Mouse (Mus musculus): Measurements from ENCODE around the gene Sap30.
"Not testable (repeated sequence)": the region's sequence is repeated elsewhere in the genome, so short reads cannot be mapped to it uniquely, and the experiment has no call there.

The Sap30 gene

GRCm38 (mm10) chr8:57487441-57488155 is at the start of gene Sap30:
Gene Sap30 (minus strand): TSS chr8:57487860.
- DNase-seq (ENCODE audit: low read depth) = peak; percentile 99

- DNase-seq (ENCODE audit: low read depth) = no peak
Measured at GRCm38 (mm10) chr8:57536167-57536566, 48.5 kb upstream of the Sap30 start.

DNA sequence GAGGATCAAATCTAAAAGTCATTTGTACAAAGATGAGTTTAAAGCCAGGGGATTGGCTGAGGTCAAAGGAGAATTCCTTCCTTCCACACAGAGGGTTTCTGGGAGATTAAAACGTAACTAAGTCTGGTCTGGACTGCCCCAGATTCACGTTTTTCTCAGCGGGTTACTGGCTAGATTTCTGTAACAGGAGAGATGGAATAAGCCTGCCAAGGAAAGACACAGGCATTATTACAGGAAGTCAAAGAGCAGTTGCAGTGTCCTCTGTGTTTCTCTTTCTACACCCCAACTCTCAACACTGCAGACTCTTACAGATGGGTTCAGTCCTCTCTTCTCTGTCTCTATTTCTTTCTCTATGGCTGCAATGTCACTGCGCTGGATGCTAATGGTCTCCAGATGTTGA is 46.8 kb upstream of the Sap30 start:
- no peak for DNase-seq (ENCODE audit: low read depth)

DNA sequence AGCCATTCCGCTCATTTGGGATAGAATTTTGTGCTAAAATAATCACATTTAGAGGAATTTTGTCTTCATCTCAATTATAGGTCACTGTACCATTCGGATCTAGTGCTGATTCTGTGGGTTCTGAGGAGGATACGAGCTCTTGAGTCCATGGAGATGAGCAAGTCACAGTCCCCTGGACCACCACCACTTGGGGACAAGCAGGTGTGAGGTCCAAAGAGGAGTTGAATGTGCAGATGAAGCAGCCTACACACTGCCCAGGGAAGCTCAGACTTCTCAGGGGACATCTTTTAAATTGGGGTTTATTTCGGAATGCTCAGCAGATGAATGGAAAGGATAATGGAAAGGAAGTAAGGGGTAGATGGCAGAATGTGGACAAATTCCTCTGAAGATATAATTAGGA is 45.4 kb upstream of the Sap30 start:
- DNase-seq (ENCODE audit: low read depth) = no peak

GRCm38 (mm10) chr8:57532223-57532622 is 44.6 kb upstream of the Sap30 start:
- DNase-seq (ENCODE audit: low read depth) = peak; percentile 64

DNA sequence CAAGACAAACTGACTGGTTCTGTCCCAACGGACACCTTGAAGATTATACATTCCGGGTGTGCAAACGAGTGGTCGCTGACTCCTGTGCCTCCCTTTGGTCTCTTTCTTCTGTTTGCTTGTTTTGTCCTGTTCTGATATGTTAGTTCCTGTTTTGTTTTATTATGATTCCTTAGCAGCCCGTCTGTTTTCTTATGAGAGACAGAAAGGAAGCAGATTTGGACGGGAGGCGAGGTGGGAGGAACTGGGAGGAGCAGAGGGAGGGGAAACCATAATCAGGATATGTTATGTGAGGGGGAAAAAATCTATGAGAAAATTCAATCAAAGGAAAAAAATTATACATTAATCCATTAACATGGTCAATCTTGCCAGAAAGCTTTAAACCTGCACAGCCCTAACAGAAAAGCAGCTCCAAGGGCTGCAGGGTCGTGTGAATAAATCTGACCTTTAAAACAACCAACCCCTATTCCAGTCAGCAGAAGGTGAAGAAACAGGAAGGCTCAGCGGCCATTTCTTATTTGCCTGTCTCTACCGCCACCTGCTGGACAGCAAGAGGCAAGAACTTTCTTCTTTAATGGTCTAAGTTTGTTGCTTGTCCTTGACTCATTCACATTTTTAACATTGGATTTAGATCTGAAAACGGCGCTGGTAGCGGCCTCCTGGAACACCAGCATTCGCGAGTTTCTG is 43.1 kb upstream of the Sap30 start:
- DNase-seq (ENCODE audit: low read depth) = peak; percentile 93

GRCm38 (mm10) chr8:57530238-57530637 is 42.6 kb upstream of the Sap30 start:
- DNase-seq (ENCODE audit: low read depth) = no peak

GRCm38 (mm10) chr8:57528036-57528435 is 40.4 kb upstream of the Sap30 start:
- DNase-seq (ENCODE audit: low read depth) = no peak

- DNase-seq (ENCODE audit: low read depth) = no peak
Measured at GRCm38 (mm10) chr8:57520186-57520786, 32.6 kb upstream of the Sap30 start.

- DNase-seq (ENCODE audit: low read depth) = peak; percentile 32
Measured at GRCm38 (mm10) chr8:57517723-57518122, 30.1 kb upstream of the Sap30 start.

GRCm38 (mm10) chr8:57516685-57517084 is 29.0 kb upstream of the Sap30 start:
- not testable (repeated sequence) for DNase-seq (ENCODE audit: low read depth)

DNA sequence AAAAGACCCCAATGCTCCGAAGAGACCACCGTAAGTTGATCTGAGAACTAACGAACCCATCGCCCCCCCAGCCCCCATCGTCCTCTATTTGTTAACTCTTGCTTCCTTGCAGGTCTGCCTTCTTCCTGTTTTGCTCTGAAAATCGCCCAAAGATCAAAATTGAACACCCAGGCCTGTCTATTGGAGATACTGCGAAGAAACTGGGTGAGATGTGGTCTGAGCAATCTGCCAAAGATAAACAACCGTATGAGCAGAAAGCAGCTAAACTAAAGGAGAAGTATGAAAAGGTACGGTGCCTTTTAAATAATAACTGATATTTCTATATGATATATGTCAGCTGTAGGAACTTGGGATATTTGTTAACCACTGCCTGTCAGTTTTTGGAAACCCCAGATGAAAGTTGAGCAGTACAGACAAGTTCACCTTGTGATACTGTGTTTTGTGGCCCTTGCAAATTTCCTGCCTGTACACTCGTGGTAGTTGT is 25.6 kb upstream of the Sap30 start:
- DNase-seq (ENCODE audit: low read depth) = peak; percentile 34

DNA sequence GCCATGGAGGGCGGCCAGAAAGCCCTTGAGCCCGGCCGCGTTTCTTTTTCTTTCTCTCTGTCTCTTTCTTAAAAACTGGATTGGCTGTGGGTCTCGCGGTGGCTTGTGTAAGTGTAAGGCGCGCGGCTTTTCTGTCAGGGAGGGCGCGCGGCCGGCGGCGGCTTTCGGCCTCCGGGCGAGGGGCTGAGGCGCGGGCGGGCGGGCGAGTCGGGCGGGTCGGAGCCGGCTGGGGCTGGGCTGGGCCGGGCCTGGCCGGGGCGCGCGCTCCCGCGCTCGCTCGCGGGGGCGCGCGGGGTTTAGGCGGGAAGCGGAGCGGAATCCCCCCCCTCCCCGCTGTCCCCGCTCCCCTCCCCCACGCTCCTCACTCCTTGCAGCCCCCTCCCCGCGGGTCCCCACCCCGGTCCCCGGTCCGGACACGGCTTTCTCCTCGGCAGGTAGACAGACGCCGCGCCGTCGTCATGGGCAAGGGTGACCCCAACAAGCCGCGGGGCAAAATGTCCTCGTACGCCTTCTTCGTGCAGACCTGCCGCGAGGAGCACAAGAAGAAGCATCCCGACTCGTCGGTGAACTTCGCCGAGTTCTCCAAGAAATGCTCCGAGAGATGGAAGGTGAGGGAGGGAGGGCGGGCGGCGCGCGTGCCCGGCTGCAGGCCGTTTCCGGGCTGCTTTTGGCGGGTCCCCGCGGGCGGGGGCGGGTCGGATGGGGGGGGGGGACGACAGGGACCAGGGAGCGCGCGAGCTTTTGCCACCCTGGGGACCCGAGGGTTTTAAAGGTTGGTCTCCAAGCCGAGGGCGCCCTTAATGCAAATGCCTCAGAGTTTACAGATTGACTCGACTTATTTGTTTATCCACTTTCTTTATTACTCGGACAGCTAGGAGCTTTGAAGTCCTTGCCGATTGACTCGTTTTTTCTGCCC is 24.7 kb upstream of the Sap30 start:
- DNase-seq (ENCODE audit: low read depth) = peak; percentile 32

GRCm38 (mm10) chr8:57511316-57512118 is 23.9 kb upstream of the Sap30 start, which contains the start of gene Hmgb2:
Gene Hmgb2 (plus strand): TSS chr8:57511907.
- peak; percentile 100 for DNase-seq (ENCODE audit: low read depth)

DNA sequence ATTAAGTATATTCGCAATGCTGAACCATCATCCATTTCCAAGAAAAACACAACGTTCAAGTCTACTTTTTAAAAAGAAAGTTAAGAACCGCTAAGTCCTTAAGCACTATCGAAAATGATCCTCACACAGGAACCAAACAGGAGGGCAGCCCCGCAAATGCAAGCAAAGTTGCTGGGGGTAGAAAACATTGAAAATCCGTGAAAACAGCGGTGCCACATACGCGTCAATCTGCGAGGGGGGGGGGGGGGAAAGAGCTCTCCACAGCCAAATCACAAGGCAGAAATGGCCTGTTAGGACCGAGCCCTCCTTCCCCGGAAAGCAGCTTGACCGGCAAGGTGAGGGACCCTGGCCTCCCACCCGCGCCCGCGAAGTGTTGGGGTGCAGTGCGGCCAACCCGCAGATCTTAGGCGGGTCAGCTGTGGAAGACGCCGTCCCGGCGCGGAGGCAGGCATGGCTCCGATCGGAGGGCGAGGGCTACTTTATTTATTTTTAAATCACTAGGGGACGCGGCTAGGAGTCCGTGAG is 23.2 kb upstream of the Sap30 start:
- peak; percentile 65 for DNase-seq (ENCODE audit: low read depth)

GRCm38 (mm10) chr8:57508657-57509056 is 21.0 kb upstream of the Sap30 start:
- no peak for DNase-seq (ENCODE audit: low read depth)

DNA sequence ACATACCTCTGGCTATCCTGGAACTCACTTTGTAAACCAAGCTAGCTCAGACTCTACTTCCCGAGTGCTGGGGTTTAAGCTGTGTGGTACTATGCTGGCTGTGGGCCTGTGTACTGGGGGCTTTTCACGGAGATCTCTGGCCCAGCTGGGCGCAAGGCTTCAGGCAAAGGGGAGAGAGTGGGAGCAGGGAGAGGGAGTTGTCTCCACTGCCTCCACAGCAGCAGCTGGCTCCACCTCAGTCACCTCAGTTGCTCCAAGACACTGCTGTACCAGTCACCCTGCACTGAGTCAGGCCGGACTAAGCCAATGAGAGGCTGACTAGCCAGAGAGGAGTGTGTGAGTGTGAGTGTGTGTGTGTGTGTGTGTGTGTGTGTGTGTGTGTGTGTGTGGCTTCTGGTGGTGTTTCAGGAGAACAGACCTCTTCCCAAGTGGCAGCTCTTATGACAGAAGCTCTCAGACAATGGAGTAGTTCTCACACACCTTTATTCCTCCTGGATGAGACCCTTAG is 19.9 kb upstream of the Sap30 start:
- no peak for DNase-seq (ENCODE audit: low read depth)

DNA sequence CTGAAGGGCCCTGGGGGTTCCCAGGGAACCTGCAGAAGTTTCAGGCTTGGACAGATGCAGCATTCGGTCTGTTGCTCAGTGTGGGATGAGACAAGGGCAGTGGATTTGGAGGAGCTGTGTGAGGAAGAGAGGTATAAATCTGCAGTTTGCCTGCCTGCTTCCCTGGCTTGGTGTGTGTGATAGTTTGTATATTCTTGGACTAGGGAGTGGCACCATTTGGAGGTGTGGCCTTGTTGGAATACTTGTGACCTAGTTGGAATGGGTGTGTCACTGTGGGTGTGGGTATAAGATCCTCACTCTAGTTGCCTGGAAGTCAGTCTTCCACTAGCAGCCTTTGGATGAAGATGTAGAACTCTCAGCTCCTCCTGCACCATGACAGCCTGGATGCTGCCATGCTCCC is 17.8 kb upstream of the Sap30 start:
- DNase-seq (ENCODE audit: low read depth) = not testable (repeated sequence)

DNA sequence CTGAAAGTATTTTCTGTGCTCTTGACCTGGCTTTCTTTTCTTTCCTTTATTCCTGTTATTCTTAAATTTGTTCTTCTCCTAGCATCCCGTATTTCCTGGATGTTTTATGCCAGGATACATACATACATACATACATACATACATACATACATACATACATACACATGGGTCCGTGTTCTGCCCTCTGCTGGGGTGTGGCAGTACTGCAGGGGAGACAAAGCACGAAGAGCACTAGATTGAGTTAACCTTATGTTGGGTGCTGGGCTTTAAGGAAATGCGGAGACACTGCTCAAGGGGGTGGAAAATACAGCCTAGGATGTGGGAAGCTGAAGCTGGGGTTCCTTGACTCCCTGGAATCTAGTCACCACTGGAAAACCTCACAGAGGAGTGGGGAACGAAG is 16.0 kb upstream of the Sap30 start:
- DNase-seq (ENCODE audit: low read depth) = peak; percentile 72

GRCm38 (mm10) chr8:57498847-57499511 is 11.3 kb upstream of the Sap30 start:
- DNase-seq (ENCODE audit: low read depth) = no peak

Data from 416B (cell line).